Mouse (Mus musculus) cerebellum, postnatal 36 days (tissue): ENCODE data around the gene Lbp.

Source experiments
- DNase-seq, 2 experiments: peaks; one replicate each; pipeline ENCODE4 v3.0.0; 2021 to 2022; ENCODE audit warnings: mixed read lengths in 2 of 2

Gene Lbp

GRCm38 (mm10) chr2:158305948-158306695 is at the start of gene Lbp:
Lbp (plus strand) TSS chr2:158306493.
- DNase-seq: no peak

GRCm38 (mm10) chr2:158256894-158257293 is 49.4 kb upstream of the Lbp start:
- no peak for DNase-seq

GRCm38 (mm10) chr2:158258005-158258418 is 48.3 kb upstream of the Lbp start, which contains the start of gene Bpi:
Bpi (plus strand) TSS chr2:158258094.
- DNase-seq: no peak

- peak; percentile 74 to 79 for DNase-seq
These were observed 47.5 kb upstream of the Lbp start for GRCm38 (mm10) chr2:158258781-158259180.

- DNase-seq: no peak
These were observed 46.8 kb upstream of the Lbp start for GRCm38 (mm10) chr2:158259498-158259897.

GRCm38 (mm10) chr2:158264877-158265276 is 41.4 kb upstream of the Lbp start:
- DNase-seq: no peak

- DNase-seq: no peak
These were observed 36.3 kb upstream of the Lbp start for GRCm38 (mm10) chr2:158270017-158270416.

- no peak for DNase-seq
These were observed 32.6 kb upstream of the Lbp start for GRCm38 (mm10) chr2:158273646-158274045.

- DNase-seq: no peak
These were observed 30.9 kb upstream of the Lbp start for GRCm38 (mm10) chr2:158275349-158275748.

- no peak for DNase-seq
These were observed 30.5 kb upstream of the Lbp start for GRCm38 (mm10) chr2:158275811-158276210.

- DNase-seq: no peak
These were observed 29.8 kb upstream of the Lbp start for GRCm38 (mm10) chr2:158276451-158276850.

- DNase-seq: no peak
These were observed 29.4 kb upstream of the Lbp start for GRCm38 (mm10) chr2:158276878-158277277.

GRCm38 (mm10) chr2:158279656-158280055 is 26.6 kb upstream of the Lbp start:
- DNase-seq: no peak

- no peak for DNase-seq
These were observed 24.6 kb upstream of the Lbp start for GRCm38 (mm10) chr2:158281497-158282205.

- peak; percentile 31 to 41 for DNase-seq
These were observed 23.2 kb upstream of the Lbp start for GRCm38 (mm10) chr2:158283136-158283535.

- no peak for DNase-seq
These were observed 22.5 kb upstream of the Lbp start for GRCm38 (mm10) chr2:158283771-158284170.

GRCm38 (mm10) chr2:158284571-158284970 is 21.7 kb upstream of the Lbp start:
- peak; percentile 57 to 67 for DNase-seq

GRCm38 (mm10) chr2:158285655-158286054 is 20.6 kb upstream of the Lbp start:
- no peak for DNase-seq

GRCm38 (mm10) chr2:158295700-158296099 is 10.6 kb upstream of the Lbp start:
- DNase-seq: no peak

GRCm38 (mm10) chr2:158299203-158299602 is 7.1 kb upstream of the Lbp start:
- DNase-seq: no peak

GRCm38 (mm10) chr2:158299731-158300130 is 6.6 kb upstream of the Lbp start:
- no peak for DNase-seq

- DNase-seq: no peak
These were observed 3.5 kb upstream of the Lbp start for GRCm38 (mm10) chr2:158302807-158303206.

GRCm38 (mm10) chr2:158306696-158307049 is 380 bp downstream of the Lbp start:
- no peak for DNase-seq

- no peak for DNase-seq
These were observed 2.0 kb downstream of the Lbp start for GRCm38 (mm10) chr2:158308276-158308675.
